Mouse (Mus musculus): ENCODE measurements around the gene Uhrf1bp1l. TPM values are rescaled to one million over a fixed set of nuclear protein-coding genes. Genes with fewer than 3 reads are reported as not detected.

Uhrf1bp1l gene
- polyA plus RNA-seq, 1 experiment = 56.8 TPM

DNA sequence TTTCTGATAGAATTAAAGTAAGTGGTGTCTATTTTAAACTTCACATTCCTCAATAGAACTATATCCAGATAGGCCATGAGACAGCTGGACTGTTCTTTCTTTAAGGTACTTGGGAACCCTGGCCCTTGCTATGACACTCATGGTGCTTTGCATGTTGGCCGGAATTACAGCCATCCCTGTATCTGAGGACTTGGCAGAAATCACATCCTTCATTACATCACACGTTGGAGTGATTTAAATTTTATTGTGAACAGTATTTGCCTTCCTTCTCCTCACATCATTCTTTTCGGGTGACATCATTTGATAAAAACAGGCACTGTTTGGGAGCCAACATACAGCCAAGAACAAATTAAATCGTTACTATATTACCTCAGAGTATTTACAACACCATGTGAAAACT, 74.4 kb downstream of the Uhrf1bp1l start:
- Histone ChIP-seq H3K27ac (ENCODE audit: insufficient read depth, low read length) (no peak overlapping the region), H3K4me3 (replicated peaks; ENCODE audit: insufficient read depth, low read depth, low read length) (no peak overlapping the region), H3K4me1 (ENCODE audit: control insufficient read depth, insufficient read depth, low read length) (no peaks in the 10 kb centered on the region), H3K27me3 (ENCODE audit: control insufficient read depth, insufficient read depth, low read length) (no peaks in the 10 kb centered on the region)
- no peak for DNase-seq
- WGBS = 66% methylated on average over 4 of the region's 4 CpGs
- TF ChIP-seq POLR2A (IDR thresholded peaks at IDR 0.05; ENCODE audit: borderline replicate concordance, insufficient read depth, low read length) = no peak
- no peak for TF ChIP-seq CTCF (IDR thresholded peaks at IDR 0.05; ENCODE audit: borderline replicate concordance, insufficient read depth, low read depth, low read length)

DNA sequence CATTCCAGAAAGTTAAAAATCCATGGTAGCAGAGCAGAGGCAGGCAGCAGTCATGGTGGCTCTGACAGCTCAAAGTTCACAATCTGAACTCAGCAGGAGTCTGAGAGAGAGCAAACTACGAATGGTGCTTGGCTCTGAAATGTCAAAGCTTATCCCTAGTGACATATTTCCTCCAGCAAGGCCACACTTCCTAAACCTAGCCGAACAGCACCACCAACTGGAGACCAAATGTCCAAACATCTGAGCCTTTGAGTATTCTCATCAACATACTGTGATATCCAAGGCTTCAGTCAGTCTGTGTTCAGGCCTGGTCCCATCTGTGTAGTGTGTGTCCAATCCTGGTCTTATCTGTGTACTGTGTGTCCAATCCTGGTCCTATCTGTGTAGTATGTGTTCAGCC, 79.1 kb downstream of the Uhrf1bp1l start:
- 30% methylated on average over 2 of the region's 2 CpGs for WGBS
- TF ChIP-seq POLR2A (IDR thresholded peaks at IDR 0.05; ENCODE audit: borderline replicate concordance, insufficient read depth, low read length) = no peak
- no peak; the same call in 1 of the 2 replicates for TF ChIP-seq CTCF (IDR thresholded peaks at IDR 0.05; ENCODE audit: borderline replicate concordance, insufficient read depth, low read depth, low read length)
- Histone ChIP-seq H3K4me3 (replicated peaks; ENCODE audit: insufficient read depth, low read depth, low read length) (no peak overlapping the region), H3K27me3 (ENCODE audit: control insufficient read depth, insufficient read depth, low read length) (no peaks in the 10 kb centered on the region), H3K4me1 (ENCODE audit: control insufficient read depth, insufficient read depth, low read length) (peaks cover 16% of the 10 kb centered on the region), H3K27ac (ENCODE audit: insufficient read depth, low read length) (peak overlapping the region; percentile 16; the same call in 1 of the 2 replicates)
- no peak for DNase-seq

DNA sequence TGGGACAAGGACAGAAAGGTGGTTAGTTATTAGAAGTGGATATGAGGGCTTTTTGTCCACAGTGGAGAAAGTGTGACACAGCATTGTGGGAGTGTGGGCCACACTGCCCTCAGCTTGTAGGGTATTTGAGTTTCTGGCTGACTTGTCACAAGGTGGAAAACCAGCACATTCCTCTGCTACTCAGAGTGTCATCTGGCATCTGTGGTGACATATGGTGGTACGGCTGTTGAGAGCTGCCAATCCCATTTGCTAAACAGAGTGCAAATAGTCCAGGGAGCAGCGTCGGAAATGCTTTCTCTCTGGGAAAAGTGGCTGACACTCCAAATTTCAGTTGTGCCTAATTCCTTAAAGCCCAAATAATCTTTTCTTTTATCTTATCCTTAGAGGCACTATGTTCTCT, 82.1 kb downstream of the Uhrf1bp1l start:
- DNase-seq = peak; percentile 87 to 94
- no peak overlapping the region for H3K4me3 ChIP-seq (replicated peaks; ENCODE audit: insufficient read depth, low read depth, low read length)
- H3K4me1 ChIP-seq (ENCODE audit: control insufficient read depth, insufficient read depth, low read length) = peaks cover 16% of the 10 kb centered on the region
- no peak for TF ChIP-seq POLR2A (IDR thresholded peaks at IDR 0.05; ENCODE audit: borderline replicate concordance, insufficient read depth, low read length)
- no peak for TF ChIP-seq CTCF (IDR thresholded peaks at IDR 0.05; ENCODE audit: borderline replicate concordance, insufficient read depth, low read depth, low read length)
- 6% methylated on average over 3 of the region's 3 CpGs for WGBS
- peak overlapping the region; percentile 11; the same call in 1 of the 2 replicates for H3K27ac ChIP-seq (ENCODE audit: insufficient read depth, low read length)
- no peaks in the 10 kb centered on the region for H3K27me3 ChIP-seq (ENCODE audit: control insufficient read depth, insufficient read depth, low read length)

DNA sequence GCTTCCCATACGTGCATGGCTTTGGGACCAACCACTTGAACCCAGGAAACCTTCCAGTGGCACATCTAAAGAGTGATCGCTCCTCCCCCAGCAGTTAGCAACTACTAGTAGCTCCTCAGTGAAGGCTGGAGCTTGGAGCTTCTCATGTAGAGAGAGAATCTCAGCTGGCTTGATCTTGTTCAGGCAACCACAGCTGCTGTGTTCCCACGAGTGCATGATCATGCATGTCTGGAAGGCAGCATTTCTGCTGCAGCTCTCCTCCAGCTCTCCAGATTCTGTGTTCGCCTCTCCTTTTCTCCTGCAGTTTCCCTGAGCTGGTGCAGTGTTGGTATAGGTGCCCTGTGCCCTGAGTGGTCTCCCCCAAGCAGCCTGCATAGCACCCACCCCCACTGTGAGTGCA, 87.5 kb downstream of the Uhrf1bp1l start:
- H3K27me3 ChIP-seq (ENCODE audit: control insufficient read depth, insufficient read depth, low read length) = no peaks in the 10 kb centered on the region
- peaks cover 12% of the 10 kb centered on the region for H3K4me1 ChIP-seq (ENCODE audit: control insufficient read depth, insufficient read depth, low read length)
- H3K4me3 ChIP-seq (replicated peaks; ENCODE audit: insufficient read depth, low read depth, low read length) = no peak overlapping the region
- TF ChIP-seq POLR2A (IDR thresholded peaks at IDR 0.05; ENCODE audit: borderline replicate concordance, insufficient read depth, low read length) = no peak
- TF ChIP-seq CTCF (IDR thresholded peaks at IDR 0.05; ENCODE audit: borderline replicate concordance, insufficient read depth, low read depth, low read length) = no peak
- WGBS = 85% methylated on average over 4 of the region's 4 CpGs
- no peak for DNase-seq
- no peak overlapping the region for H3K27ac ChIP-seq (ENCODE audit: insufficient read depth, low read length)

DNA sequence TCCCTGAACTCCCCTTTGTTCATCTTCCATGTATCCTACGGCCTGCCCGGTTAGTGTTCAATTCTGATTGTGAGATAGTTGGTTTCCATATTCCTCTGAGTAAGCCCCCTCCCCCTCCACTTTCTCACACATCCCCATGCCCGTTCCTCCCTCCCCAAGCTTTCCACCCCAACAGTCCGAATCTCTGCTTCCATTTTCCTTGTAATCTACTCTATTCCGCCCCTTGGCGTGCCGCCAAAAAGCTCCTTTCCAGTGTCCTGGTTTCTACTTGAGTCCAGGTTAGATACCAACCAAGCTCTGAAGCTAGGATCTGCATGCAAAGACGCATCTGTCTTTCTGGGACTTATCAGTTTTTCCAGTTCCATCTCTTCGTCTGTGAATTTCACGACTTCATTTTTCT, 88.4 kb downstream of the Uhrf1bp1l start:
- no peak for TF ChIP-seq CTCF (IDR thresholded peaks at IDR 0.05; ENCODE audit: borderline replicate concordance, insufficient read depth, low read depth, low read length)
- no peak for TF ChIP-seq POLR2A (IDR thresholded peaks at IDR 0.05; ENCODE audit: borderline replicate concordance, insufficient read depth, low read length)
- Histone ChIP-seq H3K4me1 (ENCODE audit: control insufficient read depth, insufficient read depth, low read length) (peaks cover 5% of the 10 kb centered on the region), H3K4me3 (replicated peaks; ENCODE audit: insufficient read depth, low read depth, low read length) (no peak overlapping the region), H3K27me3 (ENCODE audit: control insufficient read depth, insufficient read depth, low read length) (no peaks in the 10 kb centered on the region), H3K27ac (ENCODE audit: insufficient read depth, low read length) (no peak overlapping the region)
- 67% methylated on average over 10 of the region's 10 CpGs for WGBS
- peak; percentile 42 to 48 for DNase-seq

DNA sequence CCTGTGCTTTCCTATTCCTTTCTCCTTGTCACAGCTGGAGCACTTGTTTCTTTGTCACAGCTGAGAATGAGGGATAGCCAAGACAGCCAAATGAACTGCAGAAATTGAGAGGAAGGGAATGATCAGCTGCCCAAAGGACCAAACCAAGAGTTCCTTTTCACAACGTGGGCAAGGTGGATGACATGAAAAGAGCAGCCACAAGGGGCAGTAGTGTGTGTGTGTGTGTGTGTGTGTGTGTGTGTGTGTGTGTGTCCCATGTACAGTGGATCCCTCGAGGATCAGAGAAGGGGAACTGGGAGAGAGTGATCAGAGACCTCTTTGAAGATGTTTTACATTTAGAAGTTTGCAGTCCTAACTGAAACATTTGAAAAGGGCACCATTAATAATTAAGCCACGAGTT, 92.7 kb downstream of the Uhrf1bp1l start:
- TF ChIP-seq CTCF (IDR thresholded peaks at IDR 0.05; ENCODE audit: borderline replicate concordance, insufficient read depth, low read depth, low read length) (no peak), POLR2A (IDR thresholded peaks at IDR 0.05; ENCODE audit: borderline replicate concordance, insufficient read depth, low read length) (no peak)
- H3K27ac ChIP-seq (ENCODE audit: insufficient read depth, low read length) = no peak overlapping the region
- H3K4me1 ChIP-seq (ENCODE audit: control insufficient read depth, insufficient read depth, low read length) = peaks cover 5% of the 10 kb centered on the region; the same call in 1 of the 2 replicates
- DNase-seq = no peak
- H3K27me3 ChIP-seq (ENCODE audit: control insufficient read depth, insufficient read depth, low read length) = no peaks in the 10 kb centered on the region
- H3K4me3 ChIP-seq (replicated peaks; ENCODE audit: insufficient read depth, low read depth, low read length) = no peak overlapping the region
- 43% methylated on average over 3 of the region's 3 CpGs for WGBS

DNA sequence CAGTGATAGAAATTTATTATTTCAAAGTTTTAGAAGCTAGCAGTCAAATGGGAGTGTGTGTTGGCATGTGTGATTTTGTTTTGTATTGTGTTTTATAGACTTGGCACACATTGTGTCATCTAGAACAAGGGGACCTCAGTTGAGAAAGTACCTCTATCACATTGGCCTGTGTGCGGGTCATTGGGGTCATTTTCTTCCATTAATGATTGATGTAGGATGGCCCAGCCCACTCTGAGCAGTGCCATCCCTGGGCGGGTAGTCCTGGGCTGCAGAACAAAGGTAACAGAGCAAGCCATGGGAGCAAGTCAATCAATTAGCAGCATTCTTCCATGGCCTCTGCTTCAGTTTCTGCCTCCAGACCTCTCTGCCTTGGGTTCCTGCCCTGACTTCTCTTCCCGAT, 94.0 kb downstream of the Uhrf1bp1l start:
- Histone ChIP-seq H3K4me1 (ENCODE audit: control insufficient read depth, insufficient read depth, low read length) (peaks cover 5% of the 10 kb centered on the region; the same call in 1 of the 2 replicates), H3K27me3 (ENCODE audit: control insufficient read depth, insufficient read depth, low read length) (no peaks in the 10 kb centered on the region), H3K27ac (ENCODE audit: insufficient read depth, low read length) (no peak overlapping the region), H3K4me3 (replicated peaks; ENCODE audit: insufficient read depth, low read depth, low read length) (no peak overlapping the region)
- TF ChIP-seq POLR2A (IDR thresholded peaks at IDR 0.05; ENCODE audit: borderline replicate concordance, insufficient read depth, low read length) = no peak
- no peak for TF ChIP-seq CTCF (IDR thresholded peaks at IDR 0.05; ENCODE audit: borderline replicate concordance, insufficient read depth, low read depth, low read length)
- no peak for DNase-seq
- 90% methylated on average over 3 of the region's 3 CpGs for WGBS

DNA sequence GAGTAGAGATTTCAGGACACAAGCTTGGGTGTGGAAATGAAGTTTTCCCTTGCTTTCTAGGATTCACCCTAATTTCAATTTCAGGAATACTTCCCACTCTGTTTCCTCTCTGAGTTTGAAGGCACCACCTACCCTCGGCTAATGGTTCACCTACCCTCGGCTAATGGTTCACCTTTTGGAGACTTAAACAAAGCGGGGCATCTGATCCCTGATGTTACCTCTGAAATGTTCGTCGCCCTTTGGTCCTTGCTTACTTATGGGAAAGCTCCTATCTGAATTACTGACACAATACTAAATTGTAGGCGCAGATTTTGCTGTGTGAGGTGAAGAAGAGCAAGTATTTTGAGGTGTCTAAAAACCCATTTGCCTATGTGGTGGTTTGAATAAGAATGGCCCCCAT, 106.2 kb downstream of the Uhrf1bp1l start:
- Histone ChIP-seq H3K27me3 (ENCODE audit: control insufficient read depth, insufficient read depth, low read length) (no peaks in the 10 kb centered on the region), H3K27ac (ENCODE audit: insufficient read depth, low read length) (no peak overlapping the region), H3K4me3 (replicated peaks; ENCODE audit: insufficient read depth, low read depth, low read length) (no peak overlapping the region), H3K4me1 (ENCODE audit: control insufficient read depth, insufficient read depth, low read length) (peaks cover under 1% of the 10 kb centered on the region; the same call in 1 of the 2 replicates)
- WGBS = 96% methylated on average over 6 of the region's 6 CpGs
- DNase-seq = no peak
- no peak for TF ChIP-seq POLR2A (IDR thresholded peaks at IDR 0.05; ENCODE audit: borderline replicate concordance, insufficient read depth, low read length)
- no peak for TF ChIP-seq CTCF (IDR thresholded peaks at IDR 0.05; ENCODE audit: borderline replicate concordance, insufficient read depth, low read depth, low read length)

Data from cerebellum, adult 2 months (tissue).